Mouse (Mus musculus) testis, adult 2 months (tissue): ENCODE measurements around the gene Lcmt2. TPM values are rescaled to one million over a fixed set of nuclear protein-coding genes. Genes with fewer than 3 reads are reported as not detected.

Source experiments
- H3K27ac ChIP-seq: fragments of 200-500 bp; 2 replicates; pipeline ENCODE4 v1.5.1; 2012; ENCODE audit warnings: low read depth, low read length; ENCODE audit not compliant: control insufficient read depth, insufficient read depth
- H3K27me3 ChIP-seq: fragments of 200-500 bp; 2 replicates; pipeline ENCODE4 v1.6.1; 2012; ENCODE audit warnings: mild to moderate bottlenecking, low read length, moderate library complexity; ENCODE audit not compliant: control insufficient read depth, insufficient read depth
- H3K36me3 ChIP-seq: fragments of 200-500 bp; 2 replicates; pipeline ENCODE4 v1.6.1; 2012; ENCODE audit warnings: mild to moderate bottlenecking, low read length; ENCODE audit not compliant: control insufficient read depth, insufficient read depth
- H3K4me1 ChIP-seq: fragments of 200-500 bp; 2 replicates; pipeline ENCODE4 v1.6.1; 2012; ENCODE audit warnings: low read length; ENCODE audit not compliant: control insufficient read depth, insufficient read depth
- H3K4me3 ChIP-seq: fragments of 200-500 bp; 2 replicates; pipeline ENCODE4 v1.5.1; 2012; ENCODE audit warnings: low read depth, mild to moderate bottlenecking, low read length, moderate library complexity, mixed read lengths; ENCODE audit not compliant: control insufficient read depth
- CTCF ChIP-seq: fragments of 200-500 bp; IDR thresholded peaks from 2 replicates; pipeline ENCODE4 v1.5.1; 2012; ENCODE audit warnings: low read depth, mild to moderate bottlenecking, inconsistent platforms, low read length, moderate library complexity; ENCODE audit not compliant: control insufficient read depth, insufficient read depth, insufficient replicate concordance
- POLR2A ChIP-seq: fragments of 200-500 bp; IDR thresholded peaks from 2 replicates; pipeline ENCODE4 v1.6.1; 2012; ENCODE audit warnings: low read depth, mild to moderate bottlenecking, inconsistent platforms, low read length, moderate library complexity; ENCODE audit not compliant: control insufficient read depth
- polyA plus RNA-seq: library from polyadenylated mRNA; depleted of rRNA; stranded (reverse); fragments of >200 nt; gene quantifications from 2 replicates; pipeline ENCODE4 v1.2.3, GENCODE M21; 2012; rRNA removed

Lcmt2 gene
- polyA plus RNA-seq, 1 experiment, result 1.9 TPM

DNA sequence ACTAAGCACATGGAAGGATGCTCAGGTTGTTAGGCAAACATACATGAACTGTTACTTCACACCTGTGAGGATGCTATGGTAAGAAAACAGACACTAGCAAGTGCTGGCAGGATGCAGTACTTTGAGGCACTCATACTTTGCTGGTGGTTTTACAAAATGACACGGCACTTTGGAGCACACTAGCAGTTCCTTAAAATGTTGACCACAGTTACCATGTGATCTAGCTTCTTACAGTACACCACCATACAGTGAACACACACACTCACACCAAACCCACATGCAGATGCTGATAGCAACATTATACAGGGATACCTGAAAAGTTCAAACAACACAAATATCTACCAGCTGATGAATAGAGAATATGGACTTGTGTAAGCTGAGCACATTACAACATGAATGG lies 57.8 kb downstream of the Lcmt2 start:
- no peaks in the 10 kb centered on the region for H3K36me3 ChIP-seq
- no peaks in the 10 kb centered on the region for H3K4me1 ChIP-seq
- TF ChIP-seq POLR2A, result no peak
- TF ChIP-seq CTCF, result no peak
- H3K4me3 ChIP-seq, result no peak overlapping the region
- H3K27me3 ChIP-seq, result no peaks in the 10 kb centered on the region
- no peak overlapping the region for H3K27ac ChIP-seq

Other genes with a start within 250 kb of the Lcmt2 start
- 12.6 and 16.4 TPM in 2 replicates for gene Ubr1, start 169.9 kb downstream of the Lcmt2 start, polyA plus RNA-seq
- gene Tmem62, start 163.6 kb downstream of the Lcmt2 start, polyA plus RNA-seq, result 2.2 and 3.6 TPM in 2 replicates
- gene Ccndbp1, start 132.2 kb downstream of the Lcmt2 start, polyA plus RNA-seq, result 11.0 and 11.7 TPM in 2 replicates
- not detected in 2 replicates for gene Epb42, start 103.6 kb downstream of the Lcmt2 start, polyA plus RNA-seq
- gene Tgm5, start 54.8 kb downstream of the Lcmt2 start, polyA plus RNA-seq, result not detected in 2 replicates
- gene Tgm7, start 30.9 kb downstream of the Lcmt2 start, polyA plus RNA-seq, result 0.41 and 0.65 TPM in 2 replicates
- gene Adal, start 225 bp downstream of the Lcmt2 start, polyA plus RNA-seq, result 4.4 and 6.1 TPM in 2 replicates
- 36.3 and 37.0 TPM in 2 replicates for gene Tubgcp4, start 30.0 kb upstream of the Lcmt2 start, polyA plus RNA-seq
- 2.4 and 2.8 TPM in 2 replicates for gene Zscan29, start 30.5 kb upstream of the Lcmt2 start, polyA plus RNA-seq
- 57.6 and 58.2 TPM in 2 replicates for gene Trp53bp1, start 130.8 kb upstream of the Lcmt2 start, polyA plus RNA-seq
- gene Map1a, start 148.9 kb upstream of the Lcmt2 start, polyA plus RNA-seq, result 1.2 and 1.6 TPM in 2 replicates
- 29.7 and 33.1 TPM in 2 replicates for gene Ppip5k1, start 214.7 kb upstream of the Lcmt2 start, polyA plus RNA-seq
- 0.31 and 1.1 TPM in 2 replicates for gene Ckmt1, start 217.1 kb upstream of the Lcmt2 start, polyA plus RNA-seq
- gene Strc, start 246.5 kb upstream of the Lcmt2 start, polyA plus RNA-seq, result 0.11 and 0.12 TPM in 2 replicates